12 mouse cellular contexts compared by ENCODE assay signal in the genomic region with DNA sequence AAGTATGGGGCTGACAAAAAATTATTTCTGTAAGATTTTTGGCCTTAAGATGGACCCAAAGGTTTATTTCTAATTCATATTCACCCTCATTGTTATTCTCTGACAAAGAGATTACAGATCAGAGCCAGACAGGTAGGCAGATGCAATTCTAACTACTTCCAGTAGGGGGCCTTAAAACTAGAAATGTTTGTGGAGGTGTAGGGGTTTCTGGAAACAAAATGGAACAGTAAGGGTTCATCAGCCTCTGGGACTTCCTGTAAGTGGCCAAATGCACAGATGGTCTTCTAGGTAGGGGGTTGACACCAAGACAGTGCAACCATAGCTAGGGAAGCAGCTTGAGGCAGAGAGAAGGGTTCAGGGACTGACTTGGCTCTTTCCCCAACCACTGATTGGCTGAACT. TPM values are rescaled to one million over a fixed set of nuclear protein-coding genes. Genes with fewer than 3 reads are reported as not detected.
A peak's percentile ranks its signal among the peaks of the same experiment; 100 is the strongest.
DNase-seq lines count a peak whose midpoint lies in the region; ATAC-seq and TF ChIP-seq lines count a peak whose summit lies in the region.
"Had no signal": no experiment of that assay in that cellular context is flagged by ENCODE, and none has a peak within 500 bp of the region (broad histone marks: within the 10 kb centered on the region; RNA-seq: fewer than 3 reads in every experiment).

No protein-coding gene starts in this region.

- no peaks in the 10 kb centered on the region; the same call in 1 of the 2 replicates for H3K4me1 ChIP-seq in hindbrain, postnatal 0 days (ENCODE audit: insufficient read depth, low read length)
- H3K4me1 ChIP-seq in hindbrain, embryonic 16.5 days (ENCODE audit: control insufficient read depth, insufficient read depth, low read depth, low read length), result peaks cover 3% of the 10 kb centered on the region; the same call in 1 of the 2 replicates
- H3K4me1 ChIP-seq in midbrain, postnatal 0 days (ENCODE audit: insufficient read depth, low read length), result no peaks in the 10 kb centered on the region
- H3K4me1 ChIP-seq in midbrain, embryonic 10.5 days, result peaks cover 6% of the 10 kb centered on the region
- H3K4me1 ChIP-seq in hindbrain, embryonic 14.5 days (replicated peaks; ENCODE audit: control insufficient read depth, insufficient read depth, low read length), result no peaks in the 10 kb centered on the region
- H3K4me1 ChIP-seq: heart, embryonic 15.5 days; midbrain, embryonic 13.5 days had no signal

- ATAC-seq in hindbrain, postnatal 0 days, result no peak
- no peak for ATAC-seq in hindbrain, embryonic 16.5 days
- ATAC-seq in midbrain, postnatal 0 days (ENCODE audit: low FRiP score), result no peak
- ATAC-seq in hindbrain, embryonic 14.5 days (ENCODE audit: low FRiP score), result no peak
- ATAC-seq: forebrain, postnatal 0 days; midbrain, embryonic 13.5 days had no signal

- no peaks in the 10 kb centered on the region for H3K27me3 ChIP-seq in hindbrain, postnatal 0 days (ENCODE audit: insufficient read depth, low read length)
- H3K27me3 ChIP-seq in hindbrain, embryonic 16.5 days (replicated peaks; ENCODE audit: control insufficient read depth, insufficient read depth, low read length), result no peaks in the 10 kb centered on the region
- no peaks in the 10 kb centered on the region for H3K27me3 ChIP-seq in midbrain, postnatal 0 days (ENCODE audit: insufficient read depth, low read length)
- no peaks in the 10 kb centered on the region for H3K27me3 ChIP-seq in midbrain, embryonic 10.5 days (ENCODE audit: low read depth, poor library complexity, severe bottlenecking)
- H3K27me3 ChIP-seq in hindbrain, embryonic 14.5 days (ENCODE audit: control insufficient read depth, insufficient read depth, low read length), result no peaks in the 10 kb centered on the region
- H3K27me3 ChIP-seq: heart, embryonic 15.5 days; midbrain, embryonic 13.5 days had no signal

- no peak overlapping the region for H3K4me2 ChIP-seq in hindbrain, postnatal 0 days (ENCODE audit: low read depth, low read length)
- no peak overlapping the region for H3K4me2 ChIP-seq in hindbrain, embryonic 16.5 days (ENCODE audit: low read length)
- no peak overlapping the region for H3K4me2 ChIP-seq in midbrain, postnatal 0 days (ENCODE audit: low read depth, low read length, poor library complexity, severe bottlenecking)
- no peak overlapping the region for H3K4me2 ChIP-seq in hindbrain, embryonic 14.5 days (replicated peaks)
- H3K4me2 ChIP-seq: heart, embryonic 15.5 days; midbrain, embryonic 13.5 days had no signal

- H3K4me3 ChIP-seq in hindbrain, postnatal 0 days (ENCODE audit: low read length), result no peak overlapping the region
- H3K4me3 ChIP-seq in hindbrain, embryonic 16.5 days (ENCODE audit: low read length), result no peak overlapping the region
- no peak overlapping the region for H3K4me3 ChIP-seq in midbrain, postnatal 0 days (ENCODE audit: low read depth, low read length)
- no peak overlapping the region for H3K4me3 ChIP-seq in midbrain, embryonic 10.5 days
- H3K4me3 ChIP-seq in hindbrain, embryonic 14.5 days (replicated peaks; ENCODE audit: low read length), result no peak overlapping the region
- H3K4me3 ChIP-seq: heart, embryonic 15.5 days; midbrain, embryonic 13.5 days had no signal

- H3K27ac ChIP-seq in hindbrain, postnatal 0 days, result no peak overlapping the region
- no peak overlapping the region for H3K27ac ChIP-seq in hindbrain, embryonic 16.5 days (ENCODE audit: low read depth, low read length)
- H3K27ac ChIP-seq in midbrain, postnatal 0 days (ENCODE audit: low read depth, low read length), result no peak overlapping the region
- H3K27ac ChIP-seq in midbrain, embryonic 10.5 days (replicated peaks), result no peak overlapping the region
- H3K27ac ChIP-seq in hindbrain, embryonic 14.5 days, result no peak overlapping the region
- H3K27ac ChIP-seq: heart, embryonic 15.5 days; midbrain, embryonic 13.5 days had no signal

- peak; percentile 40 for TF ChIP-seq CTCF in hindbrain, postnatal 0 days (IDR thresholded peaks at IDR 0.05; ENCODE audit: low read depth)
- peak; percentile 46 for TF ChIP-seq CTCF in midbrain, postnatal 0 days (IDR thresholded peaks at IDR 0.05)

- H3K9me3 ChIP-seq in hindbrain, postnatal 0 days (ENCODE audit: low read length), result no peaks in the 10 kb centered on the region
- no peaks in the 10 kb centered on the region for H3K9me3 ChIP-seq in hindbrain, embryonic 16.5 days (ENCODE audit: control insufficient read depth, low read length)
- H3K9me3 ChIP-seq in midbrain, postnatal 0 days (ENCODE audit: low read length), result no peaks in the 10 kb centered on the region
- H3K9me3 ChIP-seq in midbrain, embryonic 10.5 days (replicated peaks), result no peaks in the 10 kb centered on the region
- H3K9me3 ChIP-seq in hindbrain, embryonic 14.5 days (ENCODE audit: control insufficient read depth, low read length), result no peaks in the 10 kb centered on the region
- H3K9me3 ChIP-seq: heart, embryonic 15.5 days; midbrain, embryonic 13.5 days had no signal

- DNase-seq in hindbrain, postnatal 0 days (ENCODE audit: low spot score), result no peak
- DNase-seq in midbrain, postnatal 0 days (ENCODE audit: low spot score), result no peak
- DNase-seq in midbrain, embryonic 10.5 days (ENCODE audit: low spot score), result no peak
- peak; percentile 12 for DNase-seq in c-Kit-positive CD71-negative TER-119-negative erythroid progenitor cells, embryonic 14.5 days (ENCODE audit: low read depth)
- no peak for DNase-seq in testis, postnatal 14 days (ENCODE audit: low spot score)
- DNase-seq in hindbrain, embryonic 14.5 days (ENCODE audit: low spot score), result no peak
- DNase-seq: forebrain, postnatal 0 days; kidney, adult 18-20 months; layer of hippocampus, adult 9-11 months had no signal

- H3K36me3 ChIP-seq in hindbrain, postnatal 0 days (ENCODE audit: insufficient read depth, low read length), result no peaks in the 10 kb centered on the region
- H3K36me3 ChIP-seq in hindbrain, embryonic 16.5 days (ENCODE audit: control insufficient read depth, insufficient read depth, low read length), result no peaks in the 10 kb centered on the region
- H3K36me3 ChIP-seq in midbrain, postnatal 0 days (ENCODE audit: insufficient read depth, low read length), result no peaks in the 10 kb centered on the region
- H3K36me3 ChIP-seq in midbrain, embryonic 10.5 days, result no peaks in the 10 kb centered on the region
- no peaks in the 10 kb centered on the region for H3K36me3 ChIP-seq in hindbrain, embryonic 14.5 days (replicated peaks; ENCODE audit: control insufficient read depth, insufficient read depth)
- H3K36me3 ChIP-seq: heart, embryonic 15.5 days; midbrain, embryonic 13.5 days had no signal

- no peak overlapping the region for H3K9ac ChIP-seq in hindbrain, postnatal 0 days (replicated peaks; ENCODE audit: low read length)
- no peak overlapping the region for H3K9ac ChIP-seq in hindbrain, embryonic 16.5 days (ENCODE audit: low read depth, low read length)
- H3K9ac ChIP-seq in midbrain, postnatal 0 days (replicated peaks; ENCODE audit: low read length, poor library complexity, severe bottlenecking), result no peak overlapping the region
- H3K9ac ChIP-seq in hindbrain, embryonic 14.5 days, result no peak overlapping the region
- H3K9ac ChIP-seq: forebrain, postnatal 0 days; heart, embryonic 15.5 days; midbrain, embryonic 13.5 days had no signal

RNA-seq across cellular contexts. Expression of gene Iyd, which starts 22.1 kb away (rescaled TPM):
- 0.32 and 0.47 TPM in 2 replicates for total RNA-seq in hindbrain, postnatal 0 days (2014; rRNA removed)
- 0.76 and 0.81 TPM in 2 replicates for polyA plus RNA-seq in hindbrain, postnatal 0 days (2015; fragmentation: Nextera tagmentation; extraction: Ambion mirVana)
- 0.68 and 0.87 TPM in 2 replicates for polyA plus RNA-seq in hindbrain, embryonic 16.5 days (2015; fragmentation: Nextera tagmentation; extraction: Ambion mirVana)
- total RNA-seq in midbrain, postnatal 0 days (2014; rRNA removed), result 0.16 and 0.85 TPM in 2 replicates
- polyA plus RNA-seq in midbrain, postnatal 0 days (2015; fragmentation: Nextera tagmentation; extraction: Ambion mirVana), result 0.74 and 0.79 TPM in 2 replicates
- polyA plus RNA-seq in midbrain, embryonic 10.5 days (2016; fragmentation: Nextera tagmentation; extraction: Ambion mirVana), result not detected in 2 replicates
- polyA plus RNA-seq in hindbrain, embryonic 14.5 days (2014; fragmentation: Nextera tagmentation; extraction: Ambion mirVana), result 0.32 and 0.77 TPM in 2 replicates
